Mouse (Mus musculus): ENCODE data around the gene BC025446. TPM values are rescaled to one million over a fixed set of nuclear protein-coding genes. Genes with fewer than 3 reads are reported as not detected.

The BC025446 gene
- total and polyA plus RNA-seq, 3 experiments: not detected

Other genes starting within 250 kb of the BC025446 start
- not detected in 2 replicates for gene Ly6i, start 232.9 kb upstream of the BC025446 start, total RNA-seq (2012; rRNA removed)
- gene Ly6i, start 232.9 kb upstream of the BC025446 start, polyA plus RNA-seq (2012; ENCODE audit: insufficient read depth in 1 of 2, insufficient read length in 2 of 2, low read depth in 1 of 2, low replicate concordance in 2 of 2, missing spikeins in 1 of 2): not detected
- 0.12 TPM in 1 of 2 replicates, not detected in the other for gene Ly6a, start 218.3 kb upstream of the BC025446 start, total RNA-seq (2012; rRNA removed)
- not detected for gene Ly6a, start 218.3 kb upstream of the BC025446 start, polyA plus RNA-seq (2012; ENCODE audit: insufficient read depth in 1 of 2, insufficient read length in 2 of 2, low read depth in 1 of 2, low replicate concordance in 2 of 2, missing spikeins in 1 of 2)
- not detected in 2 replicates for gene Ly6c1, start 167.5 kb upstream of the BC025446 start, total RNA-seq (2012; rRNA removed)
- not detected for gene Ly6c1, start 167.5 kb upstream of the BC025446 start, polyA plus RNA-seq (2012; ENCODE audit: insufficient read depth in 1 of 2, insufficient read length in 2 of 2, low read depth in 1 of 2, low replicate concordance in 2 of 2, missing spikeins in 1 of 2)
- gene Ly6c2, start 104.4 kb upstream of the BC025446 start, total RNA-seq (2012; rRNA removed): not detected in 2 replicates
- not detected for gene Ly6c2, start 104.4 kb upstream of the BC025446 start, polyA plus RNA-seq (2012; ENCODE audit: insufficient read depth in 1 of 2, insufficient read length in 2 of 2, low read depth in 1 of 2, low replicate concordance in 2 of 2, missing spikeins in 1 of 2)
- not detected in 2 replicates for gene Ly6g, start 61.1 kb upstream of the BC025446 start, total RNA-seq (2012; rRNA removed)
- gene Ly6g, start 61.1 kb upstream of the BC025446 start, polyA plus RNA-seq (2012; ENCODE audit: insufficient read depth in 1 of 2, insufficient read length in 2 of 2, low read depth in 1 of 2, low replicate concordance in 2 of 2, missing spikeins in 1 of 2): not detected
- gene Ly6f, start 52.0 kb downstream of the BC025446 start, total RNA-seq (2012; rRNA removed): not detected in 2 replicates
- not detected for gene Ly6f, start 52.0 kb downstream of the BC025446 start, polyA plus RNA-seq (2012; ENCODE audit: insufficient read depth in 1 of 2, insufficient read length in 2 of 2, low read depth in 1 of 2, low replicate concordance in 2 of 2, missing spikeins in 1 of 2)